Mouse (Mus musculus) heart, embryonic 15.5 days (tissue): ENCODE measurements around the gene Tmem160. TPM values are rescaled to one million over a fixed set of nuclear protein-coding genes. Genes with fewer than 3 reads are reported as not detected.

Experiments
- ATAC-seq: fragments of 200-750 bp; cut with Nextera tagmentation; replicated peaks from 2 replicates; pipeline ENCODE4 v1.8.0; 2017; ENCODE audit warnings: low read depth, moderate TSS enrichment; ENCODE audit not compliant: insufficient number of reproducible peaks, insufficient read depth, low FRiP score
- H3K27ac ChIP-seq: fragments of 300-500 bp; sonication (generic); 2 replicates; pipeline ENCODE4 v1.5.1; 2015; ENCODE audit warnings: mild to moderate bottlenecking, inconsistent platforms
- H3K27me3 ChIP-seq: fragments of 300-500 bp; sonication (generic); 2 replicates; pipeline ENCODE4 v1.6.1; 2015; ENCODE audit warnings: inconsistent platforms
- H3K36me3 ChIP-seq: fragments of 300-500 bp; sonication (generic); 2 replicates; pipeline ENCODE4 v1.6.1; 2015; ENCODE audit warnings: mild to moderate bottlenecking, inconsistent platforms
- H3K4me1 ChIP-seq: fragments of 300-500 bp; sonication (generic); replicated peaks from 2 replicates; pipeline ENCODE4 v1.6.1; 2015; ENCODE audit warnings: inconsistent platforms
- H3K4me2 ChIP-seq: fragments of 300-500 bp; sonication (generic); 2 replicates; pipeline ENCODE4 v1.6.1; 2015; ENCODE audit warnings: inconsistent platforms, mild to moderate bottlenecking, moderate library complexity
- H3K4me3 ChIP-seq: fragments of 300-500 bp; sonication (generic); 2 replicates; pipeline ENCODE4 v1.5.1; 2015; ENCODE audit warnings: mild to moderate bottlenecking, inconsistent platforms
- H3K9ac ChIP-seq: fragments of 300-500 bp; sonication (generic); 2 replicates; pipeline ENCODE4 v1.6.1; 2015; ENCODE audit warnings: mild to moderate bottlenecking, inconsistent platforms
- H3K9me3 ChIP-seq: fragments of 300-500 bp; sonication (generic); replicated peaks from 2 replicates; pipeline ENCODE4 v1.6.1; 2016; ENCODE audit warnings: inconsistent platforms
- WGBS: fragments of 180-500 bp; shearing (Covaris S2); methylation state at CpG from one replicate; pipeline ENCODE4 v1.1.7; 2015; ENCODE audit warnings: mixed read lengths; 5-methylcytosine and 5-hydroxymethylcytosine counted together
- polyA plus RNA-seq: library from polyadenylated mRNA; unstranded; fragments of >200 nt; fragmentation: Nextera tagmentation; extraction: Ambion mirVana; gene quantifications from 2 replicates; pipeline ENCODE4 v1.2.1, GENCODE M21; 2015

The Tmem160 gene
- polyA plus RNA-seq, 1 experiment from 2014 or later: 76.1 TPM

DNA sequence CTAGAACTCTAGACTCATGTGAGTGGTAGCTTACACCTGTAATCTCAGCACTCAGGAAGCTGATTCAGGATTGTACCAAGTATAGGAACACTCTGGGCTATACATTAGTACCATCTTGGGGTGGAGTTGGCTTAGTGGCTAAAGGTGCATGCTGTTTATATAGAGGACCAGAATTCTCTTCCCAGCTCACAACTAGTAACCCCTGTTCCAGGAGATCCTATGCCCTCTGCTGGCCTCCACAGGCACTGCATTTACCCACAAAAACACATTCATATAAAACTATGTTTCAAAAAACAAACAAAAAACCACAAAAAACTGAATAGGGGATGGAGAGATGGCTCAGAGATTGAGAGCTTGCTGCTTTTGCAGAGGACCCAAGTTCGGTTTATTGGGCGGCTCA, 40.8 kb downstream of the Tmem160 start:
- Histone ChIP-seq H3K9me3 (no peaks in the 10 kb centered on the region), H3K27ac (no peak overlapping the region), H3K4me3 (no peak overlapping the region), H3K4me1 (peaks cover 2% of the 10 kb centered on the region; the same call in 1 of the 2 replicates), H3K4me2 (no peak overlapping the region), H3K27me3 (no peaks in the 10 kb centered on the region), H3K36me3 (peaks cover 31% of the 10 kb centered on the region), H3K9ac (no peak overlapping the region)
- no peak for ATAC-seq
- 48% methylated on average over 2 of the region's 2 CpGs for WGBS

DNA sequence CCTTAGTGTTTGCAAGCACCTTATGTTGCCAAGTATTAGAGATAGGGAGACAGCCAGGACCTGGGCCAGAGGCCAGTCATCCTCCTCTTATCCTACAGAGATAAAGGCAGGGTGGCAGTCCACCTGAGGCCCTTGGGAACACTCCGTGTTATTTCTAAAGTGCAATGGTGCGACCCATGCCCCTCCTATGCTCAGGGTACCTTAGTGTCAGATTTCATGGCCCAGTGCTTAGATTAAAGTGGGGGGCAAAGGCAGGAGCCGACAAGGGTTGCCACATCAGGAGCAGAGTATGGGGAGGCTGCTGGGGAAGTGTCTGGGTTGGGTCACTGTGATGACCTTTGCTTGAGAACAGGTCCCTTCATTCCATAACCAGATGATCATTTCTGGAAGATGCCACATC, 43.7 kb downstream of the Tmem160 start:
- H3K9ac ChIP-seq: no peak overlapping the region
- H3K4me2 ChIP-seq: no peak overlapping the region
- H3K4me3 ChIP-seq: no peak overlapping the region
- 58% methylated on average over 3 of the region's 3 CpGs for WGBS
- H3K36me3 ChIP-seq: peaks cover 38% of the 10 kb centered on the region
- no peaks in the 10 kb centered on the region for H3K27me3 ChIP-seq
- H3K9me3 ChIP-seq: no peaks in the 10 kb centered on the region
- peaks cover 2% of the 10 kb centered on the region; the same call in 1 of the 2 replicates for H3K4me1 ChIP-seq
- no peak overlapping the region for H3K27ac ChIP-seq
- no peak for ATAC-seq

DNA sequence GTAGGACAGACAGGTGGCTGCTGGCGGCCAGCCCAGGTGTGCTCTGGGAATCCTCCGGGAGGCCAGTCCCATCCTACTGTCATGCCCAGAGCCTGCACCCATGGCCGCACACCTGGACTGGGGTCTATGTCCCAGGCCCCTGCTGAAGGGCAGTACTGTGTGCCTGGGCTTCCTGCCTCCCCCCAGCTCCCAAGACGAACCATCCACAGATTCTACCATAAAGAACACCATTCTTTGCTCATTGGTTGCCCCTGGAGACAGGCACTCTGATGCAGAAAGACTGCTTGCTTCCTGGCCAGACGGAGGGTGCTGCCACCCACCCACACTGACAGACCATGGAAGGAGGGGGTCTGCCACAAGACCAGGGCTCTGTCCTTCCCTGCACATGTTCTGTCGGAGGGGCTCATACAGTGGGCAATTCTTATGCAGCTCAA, 47.1 kb downstream of the Tmem160 start:
- Histone ChIP-seq H3K4me3 (no peak overlapping the region), H3K4me1 (peaks cover 8% of the 10 kb centered on the region), H3K27me3 (no peaks in the 10 kb centered on the region), H3K4me2 (no peak overlapping the region), H3K27ac (no peak overlapping the region), H3K36me3 (peaks cover 58% of the 10 kb centered on the region), H3K9me3 (no peaks in the 10 kb centered on the region), H3K9ac (no peak overlapping the region)
- no peak for ATAC-seq
- WGBS: 89% methylated on average over 6 of the region's 6 CpGs

DNA sequence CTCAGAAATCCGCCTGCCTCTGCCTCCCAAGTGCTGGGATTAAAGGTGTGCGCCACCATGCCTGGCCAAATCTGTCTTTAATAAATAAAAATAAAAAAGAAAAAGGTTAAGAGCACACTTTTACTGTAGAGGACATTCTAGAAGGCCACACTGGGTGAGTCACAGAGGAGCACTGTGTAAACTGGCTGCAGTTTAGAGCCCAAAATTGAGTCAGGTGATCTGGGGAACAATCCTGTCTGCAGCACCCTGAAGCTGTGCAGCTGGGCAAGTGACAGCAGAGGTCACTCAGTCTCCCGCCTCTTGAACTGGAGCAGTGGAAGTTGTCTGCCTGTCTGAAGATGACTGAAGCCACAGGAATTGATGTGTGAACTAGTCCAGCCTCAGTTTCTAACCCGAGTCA, 49.0 kb downstream of the Tmem160 start:
- H3K27ac ChIP-seq: no peak overlapping the region
- H3K4me1 ChIP-seq: peaks cover 10% of the 10 kb centered on the region
- H3K36me3 ChIP-seq: peaks cover 59% of the 10 kb centered on the region
- H3K9ac ChIP-seq: no peak overlapping the region
- no peaks in the 10 kb centered on the region for H3K9me3 ChIP-seq
- ATAC-seq: no peak
- no peak overlapping the region for H3K4me3 ChIP-seq
- 84% methylated on average over 4 of the region's 4 CpGs for WGBS
- no peaks in the 10 kb centered on the region for H3K27me3 ChIP-seq
- no peak overlapping the region for H3K4me2 ChIP-seq

DNA sequence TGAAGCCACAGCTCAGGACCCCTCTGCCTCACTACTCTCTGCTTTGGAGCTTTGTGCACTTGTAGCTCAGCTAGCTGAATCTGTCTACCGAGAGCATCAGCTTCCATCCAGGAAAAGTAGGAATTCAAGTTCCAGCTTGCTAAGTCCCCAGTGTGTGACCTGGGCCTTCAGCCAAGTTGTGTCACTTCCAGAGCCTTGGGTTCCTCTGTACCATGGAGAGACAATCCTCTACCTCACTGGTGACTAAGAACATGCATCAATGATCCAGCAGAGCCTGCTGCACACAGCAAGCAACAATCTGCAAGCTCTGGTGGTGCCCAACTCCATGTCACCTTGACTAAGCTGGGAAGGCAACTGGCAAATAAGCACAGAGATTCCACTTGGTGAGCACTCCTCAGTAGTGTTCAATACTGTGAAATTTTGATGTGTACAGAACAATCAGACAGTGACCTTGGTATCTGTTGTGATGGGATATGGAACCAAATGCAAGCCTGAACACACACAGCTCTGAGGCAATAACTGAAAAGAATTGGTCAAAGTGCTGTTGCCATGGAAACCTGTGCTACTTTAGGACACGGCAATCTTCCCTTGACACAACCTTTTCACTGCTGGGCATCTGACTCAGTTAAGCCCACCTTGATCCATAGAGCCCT, 52.1 kb downstream of the Tmem160 start:
- H3K4me3 ChIP-seq: no peak overlapping the region
- peaks cover 39% of the 10 kb centered on the region for H3K36me3 ChIP-seq
- H3K9me3 ChIP-seq: no peaks in the 10 kb centered on the region
- H3K4me2 ChIP-seq: no peak overlapping the region
- WGBS: 45% methylated on average over 2 of the region's 2 CpGs
- no peak overlapping the region for H3K27ac ChIP-seq
- ATAC-seq: no peak; the same call in 1 of the 2 replicates
- H3K9ac ChIP-seq: no peak overlapping the region
- peaks cover 10% of the 10 kb centered on the region for H3K4me1 ChIP-seq
- no peaks in the 10 kb centered on the region for H3K27me3 ChIP-seq

Other genes starting within 250 kb of the Tmem160 start
- 7.6 and 12.4 TPM in 2 replicates for gene Dhx34, start 230.7 kb upstream of the Tmem160 start, polyA plus RNA-seq
- gene C5ar2, start 208.6 kb upstream of the Tmem160 start, polyA plus RNA-seq: 0.76 and 1.1 TPM in 2 replicates
- 2.0 and 4.1 TPM in 2 replicates for gene C5ar1, start 193.2 kb upstream of the Tmem160 start, polyA plus RNA-seq
- 8.8 and 11.1 TPM in 2 replicates for gene Inafm1, start 179.2 kb upstream of the Tmem160 start, polyA plus RNA-seq
- gene Ccdc9, start 166.0 kb upstream of the Tmem160 start, polyA plus RNA-seq: 14.4 and 18.3 TPM in 2 replicates
- gene Bbc3, start 144.4 kb upstream of the Tmem160 start, polyA plus RNA-seq: 6.6 and 6.9 TPM in 2 replicates
- 187 and 209 TPM in 2 replicates for gene Sae1, start 65.0 kb upstream of the Tmem160 start, polyA plus RNA-seq
- 7.9 and 13.2 TPM in 2 replicates for gene Zc3h4, start 51.9 kb upstream of the Tmem160 start, polyA plus RNA-seq
- gene Npas1, start 24.9 kb downstream of the Tmem160 start, polyA plus RNA-seq: 0.16 and 0.36 TPM in 2 replicates
- gene Arhgap35, start 162.2 kb downstream of the Tmem160 start, polyA plus RNA-seq: 12.6 and 15.6 TPM in 2 replicates
- 0.60 and 0.68 TPM in 2 replicates for gene Ceacam15, start 222.9 kb downstream of the Tmem160 start, polyA plus RNA-seq